Mouse (Mus musculus): ENCODE measurements around the gene Fgfr2.

Gene Fgfr2

GRCm38 (mm10) chr7:132693561-132693960 lies 429.6 kb downstream of the Fgfr2 start:
- DNase-seq (ENCODE audit: low read depth, low spot score): no peak

- no peak for DNase-seq (ENCODE audit: low read depth, low spot score)
Measured at GRCm38 (mm10) chr7:132692719-132693118, 430.4 kb downstream of the Fgfr2 start.

- no peak for DNase-seq (ENCODE audit: low read depth, low spot score)
Measured at GRCm38 (mm10) chr7:132690716-132691472, 432.3 kb downstream of the Fgfr2 start.

- no peak for DNase-seq (ENCODE audit: low read depth, low spot score)
Measured at GRCm38 (mm10) chr7:132689722-132690121, 433.4 kb downstream of the Fgfr2 start.

- no peak for DNase-seq (ENCODE audit: low read depth, low spot score)
Measured at GRCm38 (mm10) chr7:132688721-132689120, 434.4 kb downstream of the Fgfr2 start.

- DNase-seq (ENCODE audit: low read depth, low spot score): no peak
Measured at GRCm38 (mm10) chr7:132687897-132688296, 435.3 kb downstream of the Fgfr2 start.

- no peak for DNase-seq (ENCODE audit: low read depth, low spot score)
Measured at GRCm38 (mm10) chr7:132686515-132686914, 436.6 kb downstream of the Fgfr2 start.

GRCm38 (mm10) chr7:132683923-132684322 lies 439.2 kb downstream of the Fgfr2 start:
- DNase-seq (ENCODE audit: low read depth, low spot score): no peak

- DNase-seq (ENCODE audit: low read depth, low spot score): no peak
Measured at GRCm38 (mm10) chr7:132682901-132683300, 440.2 kb downstream of the Fgfr2 start.

- no peak for DNase-seq (ENCODE audit: low read depth, low spot score)
Measured at GRCm38 (mm10) chr7:132682336-132682735, 440.8 kb downstream of the Fgfr2 start.

- DNase-seq (ENCODE audit: low read depth, low spot score): no peak
Measured at GRCm38 (mm10) chr7:132681831-132682230, 441.3 kb downstream of the Fgfr2 start.

- DNase-seq (ENCODE audit: low read depth, low spot score): no peak
Measured at GRCm38 (mm10) chr7:132681296-132681695, 441.9 kb downstream of the Fgfr2 start.

GRCm38 (mm10) chr7:132679549-132679948 lies 443.6 kb downstream of the Fgfr2 start:
- DNase-seq (ENCODE audit: low read depth, low spot score): no peak

GRCm38 (mm10) chr7:132679117-132679516 lies 444.0 kb downstream of the Fgfr2 start:
- no peak for DNase-seq (ENCODE audit: low read depth, low spot score)

- DNase-seq (ENCODE audit: low read depth, low spot score): no peak
Measured at GRCm38 (mm10) chr7:132675922-132676321, 447.2 kb downstream of the Fgfr2 start.

- no peak for DNase-seq (ENCODE audit: low read depth, low spot score)
Measured at GRCm38 (mm10) chr7:132673931-132674755, 449.0 kb downstream of the Fgfr2 start.

GRCm38 (mm10) chr7:132672481-132672959 lies 450.6 kb downstream of the Fgfr2 start:
- peak; percentile 36 for DNase-seq (ENCODE audit: low read depth, low spot score)

GRCm38 (mm10) chr7:132670863-132671165 lies 452.3 kb downstream of the Fgfr2 start:
- DNase-seq (ENCODE audit: low read depth, low spot score): no peak

GRCm38 (mm10) chr7:132669999-132670862 lies 452.9 kb downstream of the Fgfr2 start:
- DNase-seq (ENCODE audit: low read depth, low spot score): no peak

- no peak for DNase-seq (ENCODE audit: low read depth, low spot score)
Measured at GRCm38 (mm10) chr7:132668604-132669003, 454.5 kb downstream of the Fgfr2 start.

GRCm38 (mm10) chr7:132666516-132666915 lies 456.6 kb downstream of the Fgfr2 start:
- DNase-seq (ENCODE audit: low read depth, low spot score): no peak
